Mouse (Mus musculus): ENCODE measurements at regions not wholly inside any gene's neighbourhood (a gene's known extent, or its start where the extent isn't known, plus 50 kb on each side); places are given as distances from the start of the nearest gene placed in this dataset.
A peak's percentile ranks its signal among the peaks of the same experiment; 100 is the strongest.
"Not testable (repeated sequence)": the region's sequence is repeated elsewhere in the genome, so short reads cannot be mapped to it uniquely, and the experiment has no call there.

DNA sequence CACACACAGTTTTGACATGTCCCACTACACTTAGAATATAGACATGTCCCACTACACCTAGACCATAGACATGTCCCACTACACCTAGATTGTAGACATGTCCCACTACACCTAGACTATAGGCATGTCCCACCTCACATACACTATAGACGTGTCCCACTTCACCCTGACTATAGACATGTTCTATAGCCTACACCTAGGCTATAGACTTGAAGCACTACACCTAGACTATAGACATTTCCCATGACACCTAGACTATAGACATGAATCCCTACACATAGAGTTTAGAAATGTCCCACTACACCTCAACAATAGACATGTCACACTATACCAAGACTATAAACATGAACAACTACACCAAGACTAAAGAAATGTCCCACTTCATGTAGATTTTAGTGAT is 2580.9 kb downstream of the Gm37988 start:
- no peak for DNase-seq (ENCODE audit: extremely low spot score)

DNA sequence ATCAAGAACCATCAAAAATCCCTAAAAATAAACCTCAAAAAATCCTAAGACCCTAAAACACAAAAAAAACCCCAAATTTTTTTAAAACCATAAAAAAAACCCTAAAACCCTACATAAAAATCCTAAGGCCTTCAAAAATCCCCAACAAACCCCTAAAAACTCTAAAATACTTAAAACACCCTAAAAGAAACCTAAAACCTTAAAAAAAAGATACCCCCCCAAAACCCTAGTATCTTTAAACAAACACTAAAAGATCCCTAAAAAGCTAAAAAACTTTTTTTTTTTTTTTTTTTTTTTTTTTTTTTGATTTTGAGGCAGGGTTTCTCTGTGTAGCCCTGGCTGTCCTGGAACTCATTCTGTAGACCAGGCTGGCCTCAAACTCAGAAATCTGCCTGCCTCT is 2585.8 kb downstream of the Gm37988 start:
- no peak for DNase-seq (ENCODE audit: extremely low spot score)

DNA sequence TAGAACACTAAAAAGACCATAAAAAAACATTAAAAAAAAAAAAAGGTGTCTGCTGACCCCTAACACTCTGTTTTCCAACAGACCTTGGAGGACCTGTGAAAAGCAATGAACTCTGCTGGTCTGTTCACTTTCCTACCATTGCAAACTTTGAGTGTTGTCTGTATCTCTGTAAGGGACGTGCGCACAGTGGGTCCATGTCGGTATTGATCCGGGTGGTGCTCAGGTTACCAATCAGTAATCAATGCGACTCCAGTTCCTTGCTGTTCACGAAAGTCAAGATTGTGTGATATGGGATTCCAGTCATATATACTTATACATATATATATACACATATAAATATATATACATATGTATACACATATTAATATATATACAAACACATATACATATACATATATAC is 2586.5 kb downstream of the Gm37988 start:
- no peak for DNase-seq (ENCODE audit: extremely low spot score)

DNA sequence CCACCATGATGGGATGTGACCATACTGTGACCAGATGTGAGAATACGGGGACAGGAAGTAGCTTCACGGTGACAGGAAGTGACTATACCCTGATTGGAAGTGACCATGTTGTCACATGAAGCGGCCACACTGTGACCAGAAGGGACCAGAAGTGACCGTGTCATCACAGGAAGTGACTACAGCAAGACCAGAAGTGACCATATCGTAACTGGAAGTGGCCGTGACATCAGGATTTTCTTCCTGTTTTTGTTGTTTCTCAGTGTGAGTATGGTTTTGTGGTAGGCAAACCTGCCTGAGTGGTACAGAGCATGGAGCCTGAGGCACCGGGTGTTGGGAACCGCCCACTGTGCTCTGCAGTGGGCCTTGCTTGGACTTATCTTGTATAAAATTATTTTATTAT is 2587.8 kb downstream of the Gm37988 start:
- peak; percentile 10 for DNase-seq (ENCODE audit: extremely low spot score)

DNA sequence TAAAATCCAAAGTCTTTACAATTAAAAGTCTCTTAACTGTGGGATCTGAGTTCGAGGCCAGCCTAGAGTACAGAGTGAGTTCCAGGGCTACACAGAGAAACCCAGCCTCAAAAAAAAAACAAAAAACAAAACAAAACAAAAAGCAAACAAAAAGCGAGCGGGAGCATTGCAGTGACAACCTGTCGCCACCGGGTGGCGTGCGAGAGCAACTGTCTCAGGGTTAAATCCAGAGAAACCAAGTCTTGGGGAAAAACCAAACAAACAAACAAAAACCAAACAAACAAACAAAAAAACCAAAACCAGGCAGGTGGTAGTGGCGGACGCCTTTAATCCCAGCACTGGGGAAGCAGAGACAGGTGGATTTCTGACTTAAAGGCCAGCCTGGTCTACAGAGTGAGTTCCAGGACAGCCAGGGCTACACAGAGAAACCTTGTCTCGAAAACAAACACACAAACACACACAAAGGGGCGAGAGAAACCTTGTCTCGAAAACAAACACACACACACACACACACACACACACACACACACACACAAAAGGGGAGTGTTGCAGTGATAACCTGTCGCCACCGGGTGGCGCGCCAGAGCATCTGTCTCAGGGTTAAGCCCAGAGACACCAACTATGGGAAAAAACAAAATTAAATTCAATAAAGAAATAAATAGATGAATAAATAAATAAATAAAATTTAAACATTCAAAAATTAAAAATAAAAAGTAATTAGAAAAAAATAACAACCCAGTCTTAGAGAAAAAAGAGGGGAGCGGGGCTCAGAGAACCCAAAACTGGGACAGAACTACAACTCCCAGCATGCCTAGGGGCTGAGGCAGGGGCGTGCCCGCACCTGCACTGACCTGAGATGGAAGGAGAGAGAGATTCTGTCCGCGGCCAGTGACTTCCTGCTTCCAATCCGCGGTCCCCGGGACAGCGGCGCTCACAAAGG is 2589.4 kb downstream of the Gm37988 start:
- DNase-seq (ENCODE audit: extremely low spot score), result peak; percentile 72

DNA sequence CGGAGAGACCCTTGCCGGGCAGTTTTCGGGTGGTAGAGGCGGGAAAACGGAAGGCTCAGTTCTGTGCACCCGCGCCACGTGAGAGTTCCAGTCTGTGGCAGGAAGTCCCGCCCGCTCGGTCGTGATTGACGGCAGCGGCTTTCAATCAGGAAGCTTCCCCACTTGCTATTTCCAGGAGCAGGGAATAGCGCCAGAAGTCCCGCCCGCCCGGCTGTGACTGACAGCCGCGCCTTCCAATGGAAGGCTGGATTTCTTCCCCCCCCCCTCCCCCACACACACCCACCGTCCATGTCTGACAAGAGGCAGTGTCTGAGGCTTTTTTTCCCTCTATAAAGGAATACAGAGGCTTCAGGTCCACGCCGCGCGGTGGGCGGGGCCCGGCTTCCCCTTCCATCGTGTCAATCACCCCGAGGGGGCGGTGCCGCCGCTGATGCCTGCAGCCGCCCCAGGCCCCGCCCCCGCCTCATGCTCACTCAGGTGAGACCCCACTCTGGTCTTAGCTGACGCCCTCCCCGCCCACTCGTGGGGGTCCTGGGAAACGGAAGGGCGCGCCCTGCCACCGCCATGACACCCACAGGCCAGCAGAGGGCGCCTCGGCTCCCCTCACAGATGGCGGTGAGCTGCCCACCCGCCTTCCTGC is 2590.2 kb downstream of the Gm37988 start:
- DNase-seq (ENCODE audit: extremely low spot score), result peak; percentile 99

DNA sequence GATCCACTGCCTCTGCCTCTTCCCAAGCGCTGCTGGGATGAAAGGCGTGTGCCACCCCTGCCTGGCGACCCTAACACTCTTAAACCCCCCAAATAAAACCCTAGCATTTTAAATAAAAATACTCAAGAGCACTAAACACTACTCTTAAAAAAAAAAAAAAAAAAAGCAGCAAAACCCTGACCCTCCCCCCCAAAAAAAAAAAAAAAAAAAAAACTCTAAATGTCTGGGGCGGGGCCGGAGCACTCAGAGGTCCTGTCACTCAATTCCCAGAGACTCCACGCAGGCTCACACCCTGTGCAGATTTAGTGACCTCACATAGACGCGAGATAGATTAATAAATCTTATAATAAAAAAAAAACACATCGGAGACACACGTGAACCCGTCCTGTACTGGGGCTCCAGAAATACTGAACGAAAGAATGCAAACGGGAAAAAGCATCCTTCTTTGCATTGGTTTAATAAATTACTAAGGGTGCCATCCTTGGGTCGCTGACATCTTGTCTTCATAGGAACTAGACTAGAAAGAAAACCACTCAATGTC is 2591.1 kb downstream of the Gm37988 start:
- DNase-seq (ENCODE audit: extremely low spot score), result peak; percentile 2

DNA sequence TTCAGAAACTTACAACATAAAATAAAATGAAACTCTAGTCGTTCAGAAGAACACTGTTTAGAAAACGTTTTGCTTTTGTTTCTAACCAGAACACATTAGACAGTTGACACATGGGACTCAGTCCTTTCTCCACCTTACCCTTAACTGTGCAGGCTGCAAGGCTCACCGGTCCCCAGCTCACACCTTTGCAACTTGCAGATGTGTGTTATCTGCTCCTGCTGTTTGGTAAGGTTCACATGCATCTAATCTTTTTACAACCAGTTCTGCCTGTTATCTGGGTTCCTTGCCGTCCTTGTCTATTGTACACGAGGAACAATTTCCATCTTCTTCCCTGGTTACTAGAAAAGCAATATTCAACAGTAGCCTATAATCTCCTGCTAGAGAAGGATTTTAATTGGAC is 2598.0 kb downstream of the Gm37988 start:
- not testable (repeated sequence) for DNase-seq (ENCODE audit: extremely low spot score)

DNA sequence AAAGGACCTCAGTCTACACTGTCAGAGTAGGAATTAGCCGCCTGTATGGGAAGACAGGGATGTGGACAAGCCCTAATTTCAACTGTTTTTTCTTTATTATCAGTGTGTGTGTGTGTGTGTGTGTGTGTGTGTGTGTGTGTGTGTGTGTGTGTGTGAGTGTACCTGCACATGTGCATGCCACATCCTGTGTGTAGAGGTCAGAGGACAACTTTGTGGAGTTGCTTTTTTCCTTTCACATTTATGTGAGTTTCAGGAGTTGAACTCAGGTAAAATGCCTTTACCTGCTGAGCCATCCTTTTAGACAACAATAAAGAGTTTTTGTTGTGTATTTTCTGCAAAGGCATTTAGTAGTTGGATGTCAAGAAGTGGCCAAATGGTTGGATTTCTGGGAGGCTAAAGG is 2606.8 kb downstream of the Gm37988 start:
- no peak for DNase-seq (ENCODE audit: extremely low spot score)

DNA sequence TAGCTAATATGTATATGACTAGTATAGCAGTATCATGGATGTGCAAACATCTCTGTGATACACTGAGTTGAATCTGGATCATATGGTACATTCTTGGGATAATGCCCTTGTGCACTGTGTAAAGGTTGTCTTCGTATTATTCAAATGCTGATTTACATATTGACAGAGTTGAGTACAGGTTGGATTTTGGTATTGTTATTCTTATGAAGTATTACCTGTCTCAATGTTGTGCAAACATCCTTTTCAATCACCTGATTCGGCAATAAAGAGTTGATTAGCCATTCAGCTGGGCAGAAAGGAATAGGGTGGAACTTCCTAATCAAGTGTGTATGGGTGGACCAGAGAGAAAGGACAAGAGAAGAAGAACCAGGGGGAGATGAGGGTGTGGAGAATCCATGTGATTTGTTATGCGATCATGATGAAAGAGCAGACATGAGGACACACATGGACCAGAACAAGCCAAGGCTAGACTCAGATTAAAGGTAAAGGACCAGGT is 2644.0 kb downstream of the Gm37988 start:
- DNase-seq (ENCODE audit: extremely low spot score), result no peak

DNA sequence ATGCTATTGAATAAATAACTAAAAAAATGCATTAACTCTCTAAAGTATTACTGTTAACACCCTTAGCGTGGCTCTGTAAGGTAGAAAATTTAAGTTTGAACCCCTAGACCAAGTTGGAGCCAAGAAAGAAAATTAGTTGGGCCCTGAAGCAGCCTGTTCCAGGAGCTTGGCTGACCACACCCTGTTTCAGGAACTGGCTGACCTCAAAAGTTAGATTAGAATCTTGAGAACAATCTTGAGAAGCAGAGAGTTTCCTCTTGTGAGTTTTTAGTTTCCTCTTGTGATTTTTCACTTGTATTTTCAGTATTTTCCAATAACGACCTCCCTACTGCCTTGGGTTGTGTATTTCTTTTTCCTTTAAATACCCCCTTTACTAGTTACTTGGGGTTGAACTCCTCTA is 2647.2 kb downstream of the Gm37988 start:
- no peak for DNase-seq (ENCODE audit: extremely low spot score)

DNA sequence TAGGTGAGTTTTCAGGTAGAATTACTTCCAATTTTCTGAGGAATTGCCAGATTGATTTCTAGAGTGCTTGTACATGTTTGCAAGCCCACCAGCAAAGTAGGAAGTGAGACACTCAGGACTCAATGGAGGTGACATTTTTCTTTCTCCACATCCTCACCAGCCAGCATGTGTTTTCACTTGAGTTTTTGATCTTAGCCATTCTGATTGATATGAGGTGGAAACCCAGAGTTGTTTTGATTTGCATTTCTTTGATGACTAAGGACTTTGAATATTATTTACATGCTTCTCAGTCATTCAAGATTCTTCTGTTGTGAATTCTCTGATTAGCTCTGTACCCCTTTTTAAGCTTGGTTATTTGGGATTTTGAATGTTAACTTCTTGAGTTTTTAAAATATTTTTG is 2650.2 kb downstream of the Gm37988 start:
- DNase-seq (ENCODE audit: extremely low spot score), result no peak

DNA sequence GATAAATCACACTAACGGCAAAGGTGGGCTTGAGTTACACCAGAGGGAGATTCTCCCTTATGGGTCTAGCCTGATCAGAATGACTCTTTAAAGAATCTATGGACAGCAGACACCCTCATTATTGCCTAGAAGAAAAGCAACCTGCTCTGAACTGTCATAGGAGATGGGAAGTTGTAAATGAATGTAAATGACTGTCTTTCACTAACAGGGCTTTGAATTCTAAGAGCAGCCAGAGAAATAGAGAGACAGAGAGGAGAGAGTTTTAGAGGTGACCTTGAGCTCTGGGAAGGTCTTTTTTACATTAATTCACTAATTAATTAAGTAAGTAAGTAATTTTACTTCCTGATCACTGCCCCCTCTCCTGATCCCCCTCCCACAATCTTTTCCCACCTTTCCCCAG is 2686.4 kb downstream of the Gm37988 start:
- DNase-seq (ENCODE audit: extremely low spot score), result no peak

DNA sequence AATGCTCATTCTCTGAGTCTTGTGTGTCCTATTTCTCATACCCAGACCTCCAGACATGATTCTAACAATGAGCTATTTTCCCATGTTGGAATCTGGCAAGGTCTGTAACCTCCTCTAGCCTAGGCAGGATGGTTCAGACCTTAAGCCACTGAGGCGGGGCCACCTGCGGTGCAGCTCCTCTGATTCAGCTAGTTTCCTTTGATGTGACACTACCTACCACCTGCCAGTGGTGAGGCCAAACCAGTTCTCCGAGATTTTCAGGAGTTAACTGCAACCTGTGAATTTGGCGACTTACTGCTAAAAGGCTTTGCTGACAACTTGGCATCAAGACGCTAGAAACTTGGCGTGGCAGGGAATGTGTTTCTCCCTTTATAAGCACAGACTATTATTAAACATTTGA is 2691.3 kb downstream of the Gm37988 start:
- DNase-seq (ENCODE audit: extremely low spot score), result peak; percentile 2

DNA sequence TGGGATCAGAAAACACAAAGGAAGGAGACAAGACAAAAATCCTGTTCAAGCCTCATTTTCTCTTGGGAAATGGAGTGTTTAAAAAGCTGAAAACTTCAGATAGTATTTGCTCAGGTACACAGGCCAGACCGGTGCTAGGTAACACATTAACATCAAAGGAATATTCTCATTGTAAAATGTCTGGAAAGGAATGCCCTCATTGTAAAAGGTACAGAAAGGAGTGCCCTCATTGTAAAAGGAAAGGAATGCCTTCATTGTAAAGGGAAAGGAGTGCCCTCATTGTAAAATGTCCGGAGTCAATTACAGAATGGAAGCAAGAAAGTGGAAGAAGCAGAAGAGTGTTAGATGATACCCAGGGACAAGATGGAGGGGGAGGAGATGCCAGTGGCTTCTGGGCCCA is 2694.7 kb downstream of the Gm37988 start:
- no peak for DNase-seq (ENCODE audit: extremely low spot score)

DNA sequence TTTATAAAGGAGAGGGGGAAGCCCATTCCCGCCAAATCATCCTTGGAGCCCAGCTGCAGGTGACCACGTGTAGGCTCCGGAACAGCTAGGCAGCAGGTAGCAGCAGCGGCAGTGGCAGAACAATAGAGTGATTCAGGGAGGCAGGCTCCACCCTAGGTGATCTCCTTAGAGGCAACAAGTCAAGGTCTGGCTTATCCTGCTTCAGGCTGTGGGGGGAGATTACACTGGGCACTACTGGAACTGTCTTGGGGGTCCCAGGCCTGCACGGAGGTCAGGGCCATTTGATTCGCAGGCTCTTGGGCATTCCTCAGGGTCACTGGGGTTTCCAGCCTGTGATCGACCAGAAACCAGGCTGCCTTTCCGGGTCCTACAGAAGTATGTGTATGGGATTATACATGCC is 2711.1 kb downstream of the Gm37988 start:
- no peak for DNase-seq (ENCODE audit: extremely low spot score)

DNA sequence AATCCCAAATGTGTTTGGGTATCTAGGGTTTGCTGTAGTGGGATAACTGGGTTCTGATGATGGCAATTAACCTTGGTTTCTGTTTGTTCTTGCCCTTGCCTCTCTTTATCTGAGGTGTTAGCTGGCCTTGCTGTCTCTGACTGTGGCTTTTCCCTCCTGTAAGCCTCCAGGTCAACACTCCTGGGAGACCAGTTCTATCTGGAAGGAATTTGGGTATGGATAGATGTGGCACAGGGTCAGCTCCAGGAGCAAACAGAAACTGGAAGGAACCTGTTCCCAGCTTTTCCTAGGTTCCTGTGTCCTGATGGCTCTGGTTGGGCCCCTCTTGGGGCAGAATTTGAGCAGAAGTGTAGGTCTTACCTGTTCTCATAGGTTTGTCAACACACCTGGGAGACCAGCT is 2725.8 kb downstream of the Gm37988 start:
- no peak for DNase-seq (ENCODE audit: extremely low spot score)

DNA sequence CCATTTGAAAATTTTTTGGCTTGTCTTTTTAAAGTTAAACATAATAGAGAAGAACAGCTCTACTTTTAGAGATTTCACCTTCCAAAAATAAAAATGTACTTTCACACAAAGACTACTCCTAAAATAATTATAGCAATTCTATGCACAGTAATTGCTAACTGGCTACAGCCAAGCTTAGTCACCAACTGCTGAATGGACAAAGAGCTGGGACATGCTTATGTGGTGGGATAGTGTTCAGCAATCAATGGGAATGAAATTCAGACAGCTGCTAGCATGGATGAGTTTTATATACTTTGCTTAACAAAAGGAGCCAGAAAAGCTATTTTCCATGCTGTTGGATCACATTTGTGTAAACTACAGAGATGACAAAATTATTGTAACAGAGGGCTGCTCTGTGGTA is 2727.5 kb downstream of the Gm37988 start:
- no peak for DNase-seq (ENCODE audit: extremely low spot score)

DNA sequence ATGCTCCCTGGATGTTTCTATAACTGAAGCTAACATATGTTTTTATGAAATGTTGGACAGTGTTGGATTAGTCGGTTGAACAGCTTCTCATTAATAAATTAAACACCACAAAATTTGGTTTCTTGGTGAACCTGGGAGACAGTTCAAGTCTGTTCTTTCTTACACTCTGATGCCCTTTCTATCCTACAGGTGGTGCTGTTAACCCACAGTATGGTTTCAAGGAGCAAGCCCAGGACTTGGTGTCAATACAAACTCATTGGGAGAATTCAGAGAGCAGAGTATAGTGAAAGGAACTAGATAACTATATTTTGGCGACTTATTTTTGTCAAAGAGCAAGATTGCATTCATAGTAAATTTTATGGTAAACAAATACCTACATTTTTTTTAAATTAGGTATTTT is 2735.8 kb downstream of the Gm37988 start:
- DNase-seq (ENCODE audit: extremely low spot score), result peak; percentile 33

DNA sequence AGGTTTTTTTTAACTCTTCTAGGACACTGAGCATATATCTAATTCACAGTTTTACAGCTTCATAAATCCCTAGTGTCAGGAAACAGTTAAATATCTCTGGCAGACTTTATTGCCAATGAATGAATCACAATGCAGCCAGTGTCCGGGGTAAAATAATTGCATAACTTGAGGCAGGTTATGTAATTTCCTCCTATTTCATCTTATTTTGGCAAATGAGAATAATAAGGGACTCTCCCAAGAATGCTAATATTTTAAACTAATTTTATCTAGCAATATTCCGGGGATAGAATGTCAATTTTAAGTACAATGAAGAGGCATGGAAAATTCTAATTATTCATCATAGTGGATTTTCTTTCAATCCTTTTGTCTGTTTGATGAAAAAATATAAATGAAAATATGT is 2740.6 kb downstream of the Gm37988 start:
- no peak for DNase-seq (ENCODE audit: extremely low spot score)

DNA sequence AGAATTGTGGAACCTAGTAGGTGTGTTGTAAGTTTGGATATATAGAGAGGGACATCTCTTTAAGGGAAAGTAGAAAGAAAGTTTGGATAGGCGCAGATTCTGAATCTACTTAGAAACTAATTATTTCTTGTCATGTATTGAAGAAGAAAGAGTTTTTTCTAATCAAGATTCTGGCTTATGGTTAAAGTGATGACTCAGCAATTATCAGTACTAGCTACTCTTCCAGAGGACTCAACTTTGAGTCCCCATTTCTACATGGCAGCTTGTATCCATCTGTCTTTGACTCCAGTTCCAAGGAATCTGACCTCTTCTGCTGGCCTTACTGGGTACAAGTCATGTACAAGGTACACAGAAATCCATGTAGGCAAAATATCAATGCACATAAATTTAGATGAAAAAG is 2767.1 kb downstream of the Gm37988 start:
- DNase-seq (ENCODE audit: extremely low spot score), result no peak

DNA sequence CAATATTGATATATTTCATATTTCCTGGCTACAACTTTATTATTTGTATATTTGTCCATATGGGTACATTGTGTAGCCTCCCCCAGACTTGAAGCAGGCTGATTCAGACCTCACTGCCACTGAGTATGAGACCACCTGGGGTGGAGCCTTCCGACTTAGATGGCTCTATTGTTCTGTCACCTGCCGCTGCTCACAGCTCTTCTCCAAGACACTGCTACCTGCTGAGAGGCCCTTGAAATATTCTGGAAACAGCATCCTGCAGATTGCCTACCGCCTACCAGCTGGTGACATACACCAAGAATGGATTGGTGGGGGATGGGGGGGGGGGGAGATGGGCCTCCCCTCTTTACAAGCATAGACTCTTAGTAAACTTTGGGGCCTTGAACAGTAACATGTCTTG is 2778.7 kb downstream of the Gm37988 start:
- DNase-seq (ENCODE audit: extremely low spot score), result no peak

DNA sequence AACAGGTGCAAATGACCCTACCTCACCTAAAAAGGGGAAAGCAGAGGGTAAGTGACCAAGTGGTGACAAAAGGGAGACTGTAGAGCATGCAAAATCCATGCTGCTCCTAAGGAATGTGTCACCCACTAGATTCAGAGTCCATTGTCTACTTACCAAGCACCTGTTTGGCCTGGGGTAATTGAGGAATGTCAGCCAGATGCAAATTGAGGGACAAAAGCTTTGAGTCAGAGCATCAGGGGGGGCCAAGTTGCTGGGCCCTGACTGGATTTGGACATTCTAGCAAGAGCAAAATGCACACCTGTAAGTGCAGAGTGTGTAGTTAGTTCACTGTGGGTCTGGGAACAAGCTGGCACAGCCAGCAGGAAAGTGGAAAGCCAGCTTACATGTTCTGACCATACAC is 2783.6 kb downstream of the Gm37988 start:
- DNase-seq (ENCODE audit: extremely low spot score), result no peak
